Mouse (Mus musculus) monocyte, adult 59 days (primary cell): ENCODE measurements around the gene Rsl1. TPM values are rescaled to one million over a fixed set of nuclear protein-coding genes. Genes with fewer than 3 reads are reported as not detected.

Experiments
- total RNA-seq, 2 experiments: library from RNA; stranded (reverse); gene quantifications; one replicate each; pipeline ENCODE4 v1.2.4; 2023

The Rsl1 gene
- total RNA-seq, result 1 to 10 TPM; 5.9 to 6.6 TPM

GRCm38 (mm10) chr13:67172991-67173722, at the start of gene Rsl1:
Rsl1 (plus strand) TSS chr13:67173182.

GRCm38 (mm10) chr13:67194340-67194894, 21.4 kb downstream of the Rsl1 start, which contains the start of gene Zfp455:
Zfp455 (plus strand) TSS chr13:67194506.

Other genes starting within 250 kb of the Rsl1 start
- gene Zfp712, start 112.0 kb upstream of the Rsl1 start, total RNA-seq, result 1 to 10 TPM; 2.2 to 2.9 TPM
- gene Zfp708, start 75.2 kb upstream of the Rsl1 start, total RNA-seq, result under 1 TPM; 0.97 TPM
- 1 to 10 TPM; 1.7 to 2.5 TPM for gene Gm28557, start 64.6 kb upstream of the Rsl1 start, total RNA-seq
- under 1 TPM; 0.26 to 0.43 TPM for gene Rslcan18, start 56.9 kb upstream of the Rsl1 start, total RNA-seq
- 1 to 10 TPM; 2.2 to 4.6 TPM for gene Zfp759, start 51.5 kb upstream of the Rsl1 start, total RNA-seq
- gene Zfp455, start 21.3 kb downstream of the Rsl1 start, total RNA-seq, result 1 to 10 TPM; 2.9 TPM
- gene Zfp458, start 105.3 kb downstream of the Rsl1 start, total RNA-seq, result 1 to 10 TPM; 1.5 to 2.1 TPM
- 1 to 10 TPM in 1 of 2 experiments, under 1 TPM in 1; 0.97 to 1.6 TPM for gene Zfp457, start 133.3 kb downstream of the Rsl1 start, total RNA-seq
- gene Zfp595, start 159.4 kb downstream of the Rsl1 start, total RNA-seq, result 1 to 10 TPM; 4.9 to 9.0 TPM
- gene Gm28044, start 187.4 kb downstream of the Rsl1 start, total RNA-seq, result 1 to 10 TPM in 1 of 2 experiments, not detected in 1; 2.5 TPM
- 1 to 10 TPM; 5.4 to 6.0 TPM for gene Zfp953, start 187.4 kb downstream of the Rsl1 start, total RNA-seq
- 1 to 10 TPM in 1 of 2 experiments, not detected in 1; 2.1 TPM for gene Gm28041, start 202.6 kb downstream of the Rsl1 start, total RNA-seq
- gene Zfp456, start 202.6 kb downstream of the Rsl1 start, total RNA-seq, result 1 to 10 TPM; 4.8 to 6.1 TPM
- 10 to 100 TPM in 1 of 2 experiments, 1 to 10 TPM in 1; 9.8 to 10.0 TPM for gene Zfp429, start 226.6 kb downstream of the Rsl1 start, total RNA-seq
- gene Zfp459, start 248.2 kb downstream of the Rsl1 start, total RNA-seq, result under 1 TPM; 0.37 to 0.97 TPM